Mouse (Mus musculus) frontal cortex, postnatal 14 days (tissue): ENCODE results near the gene Mif.

Experiments
- DNase-seq, 2 experiments: peaks; one replicate each; pipeline ENCODE4 v3.0.0; 2022; ENCODE audit warnings: low spot score in 2 of 2

The Mif gene

GRCm38 (mm10) chr10:75839092-75839491 lies 20.9 kb downstream of the Mif start:
- DNase-seq: no peak

- peak; percentile 85 to 88 for DNase-seq
Observed at GRCm38 (mm10) chr10:75837248-75837759, 22.7 kb downstream of the Mif start, which contains the start of gene Gstt2. Gene Gstt2, minus strand, starts transcription at chr10:75837424.

GRCm38 (mm10) chr10:75835761-75836531 lies 24.1 kb downstream of the Mif start:
- DNase-seq: no peak

- peak in 1 of 2 experiments; percentile 34 for DNase-seq
Observed at GRCm38 (mm10) chr10:75835307-75835706, 24.7 kb downstream of the Mif start.

GRCm38 (mm10) chr10:75834721-75835120 lies 25.3 kb downstream of the Mif start:
- DNase-seq: no peak

- DNase-seq: no peak
Observed at GRCm38 (mm10) chr10:75834250-75834649, 25.8 kb downstream of the Mif start.

- DNase-seq: no peak
Observed at GRCm38 (mm10) chr10:75833456-75834080, 26.5 kb downstream of the Mif start.

- no peak for DNase-seq
Observed at GRCm38 (mm10) chr10:75832272-75832895, 27.7 kb downstream of the Mif start.

- no peak for DNase-seq
Observed at GRCm38 (mm10) chr10:75830275-75830670, 29.8 kb downstream of the Mif start.

- DNase-seq: no peak
Observed at GRCm38 (mm10) chr10:75829529-75830274, 30.3 kb downstream of the Mif start.

- DNase-seq: no peak
Observed at GRCm38 (mm10) chr10:75828500-75828931, 31.5 kb downstream of the Mif start.

- DNase-seq: no peak
Observed at GRCm38 (mm10) chr10:75827668-75828360, 32.2 kb downstream of the Mif start.

GRCm38 (mm10) chr10:75824530-75824929 lies 35.5 kb downstream of the Mif start:
- DNase-seq: no peak

GRCm38 (mm10) chr10:75823782-75824181 lies 36.3 kb downstream of the Mif start:
- DNase-seq: no peak

- no peak for DNase-seq
Observed at GRCm38 (mm10) chr10:75822443-75822842, 37.6 kb downstream of the Mif start, which contains the start of gene Gstt4. Gene Gstt4, minus strand, starts transcription at chr10:75822543.

- no peak for DNase-seq
Observed at GRCm38 (mm10) chr10:75819882-75820281, 40.2 kb downstream of the Mif start.

GRCm38 (mm10) chr10:75818641-75819040 lies 41.4 kb downstream of the Mif start:
- DNase-seq: no peak
